ENCODE assay signal across 9 mouse cellular contexts in genomic region chr1:21014463-21014862, GRCm38 (mm10).
A peak's percentile ranks its signal among the peaks of the same experiment; 100 is the strongest.
DNase-seq lines count a peak whose midpoint lies in the region; ATAC-seq lines count a peak whose summit lies in the region.
"Had no signal": no experiment of that assay in that cellular context is flagged by ENCODE, and none has a peak within 500 bp of the region (broad histone marks: within the 10 kb centered on the region; RNA-seq: fewer than 3 reads in every experiment).

No protein-coding gene starts in this region.

- no peaks in the 10 kb centered on the region for H3K9me3 ChIP-seq in kidney, embryonic 16.5 days (ENCODE audit: low read length)
- no peaks in the 10 kb centered on the region for H3K9me3 ChIP-seq in forebrain, embryonic 12.5 days
- no peaks in the 10 kb centered on the region for H3K9me3 ChIP-seq in hindbrain, embryonic 14.5 days (ENCODE audit: control insufficient read depth, low read length)
- H3K9me3 ChIP-seq: liver, embryonic 13.5 days had no signal

- WGBS in kidney, embryonic 16.5 days = 58% methylated on average over 8 of the region's 8 CpGs
- 76% methylated on average over 8 of the region's 8 CpGs for whole genome bisulfite sequencing in forebrain, embryonic 12.5 days
- WGBS in hindbrain, embryonic 14.5 days = 67% methylated on average over 8 of the region's 8 CpGs

- no peaks in the 10 kb centered on the region; the same call in 1 of the 2 replicates for H3K4me1 ChIP-seq in kidney, embryonic 16.5 days (ENCODE audit: insufficient read depth, low read length)
- H3K4me1 ChIP-seq in forebrain, embryonic 12.5 days = no peaks in the 10 kb centered on the region
- H3K4me1 ChIP-seq in hindbrain, embryonic 14.5 days (replicated peaks; ENCODE audit: control insufficient read depth, insufficient read depth, low read length) = no peaks in the 10 kb centered on the region
- H3K4me1 ChIP-seq: liver, embryonic 13.5 days had no signal

- DNase-seq in 416B (ENCODE audit: low read depth) (peak; percentile 96), ZHBTc4 (ENCODE audit: low read depth, low spot score) (peak; percentile 25)
- peak; percentile 31 for DNase-seq in gonadal fat pad, adult 2 months (ENCODE audit: low read depth)
- no peak for DNase-seq in hindbrain, embryonic 14.5 days (ENCODE audit: low spot score)
- no peak for DNase-seq in cerebellum, adult 18-20 months
- DNase-seq: liver, embryonic 13.5 days had no signal

- H3K27ac ChIP-seq in kidney, embryonic 16.5 days (ENCODE audit: low read length) = no peak overlapping the region
- no peak overlapping the region for H3K27ac ChIP-seq in forebrain, embryonic 12.5 days
- H3K27ac ChIP-seq in hindbrain, embryonic 14.5 days = no peak overlapping the region
- H3K27ac ChIP-seq: liver, embryonic 13.5 days had no signal

- H3K9ac ChIP-seq in kidney, embryonic 16.5 days (replicated peaks; ENCODE audit: low read length) = no peak overlapping the region
- H3K9ac ChIP-seq in forebrain, embryonic 12.5 days = no peak overlapping the region
- H3K9ac ChIP-seq in hindbrain, embryonic 14.5 days = no peak overlapping the region
- H3K9ac ChIP-seq: liver, embryonic 13.5 days had no signal

- H3K36me3 ChIP-seq in kidney, embryonic 16.5 days (ENCODE audit: insufficient read depth, low read length) = peaks cover 21% of the 10 kb centered on the region
- H3K36me3 ChIP-seq in forebrain, embryonic 12.5 days (replicated peaks) = peaks cover 5% of the 10 kb centered on the region
- no peaks in the 10 kb centered on the region; the same call in 1 of the 2 replicates for H3K36me3 ChIP-seq in hindbrain, embryonic 14.5 days (replicated peaks; ENCODE audit: control insufficient read depth, insufficient read depth)

- H3K27me3 ChIP-seq in kidney, embryonic 16.5 days (ENCODE audit: insufficient read depth, low read length) = no peaks in the 10 kb centered on the region
- no peaks in the 10 kb centered on the region for H3K27me3 ChIP-seq in forebrain, embryonic 12.5 days
- H3K27me3 ChIP-seq in hindbrain, embryonic 14.5 days (ENCODE audit: control insufficient read depth, insufficient read depth, low read length) = no peaks in the 10 kb centered on the region
- H3K27me3 ChIP-seq: liver, embryonic 13.5 days had no signal

- no peak overlapping the region for H3K4me3 ChIP-seq in kidney, embryonic 16.5 days (ENCODE audit: low read length)
- no peak overlapping the region for H3K4me3 ChIP-seq in forebrain, embryonic 12.5 days (replicated peaks)
- H3K4me3 ChIP-seq in hindbrain, embryonic 14.5 days (replicated peaks; ENCODE audit: low read length) = no peak overlapping the region
- H3K4me3 ChIP-seq: liver, embryonic 13.5 days had no signal

- no peak overlapping the region for H3K4me2 ChIP-seq in kidney, embryonic 16.5 days (replicated peaks; ENCODE audit: low read depth, low read length)
- no peak overlapping the region for H3K4me2 ChIP-seq in forebrain, embryonic 12.5 days
- H3K4me2 ChIP-seq in hindbrain, embryonic 14.5 days (replicated peaks) = no peak overlapping the region
- H3K4me2 ChIP-seq: liver, embryonic 13.5 days had no signal

- ATAC-seq in kidney, embryonic 16.5 days (ENCODE audit: low FRiP score, low TSS enrichment) = peak; percentile 93
- peak; percentile 27; the same call in 1 of the 2 replicates for ATAC-seq in monocyte, adult 5-6 weeks (replicated peaks; ENCODE audit: insufficient number of reproducible peaks, low FRiP score, low TSS enrichment, poor library complexity, severe bottlenecking)
- ATAC-seq in forebrain, embryonic 12.5 days (ENCODE audit: low FRiP score) = no peak
- ATAC-seq in hindbrain, embryonic 14.5 days (ENCODE audit: low FRiP score) = no peak

Comparison
In these comparisons a context has a peak if more than half of its experiments do, and no peak if none do; other contexts are left out.
1. DNase-seq: peak in 416B (single experiment), ZHBTc4 (single experiment) and gonadal fat pad, adult 2 months (single experiment); none in hindbrain, embryonic 14.5 days (single experiment) and cerebellum, adult 18-20 months (0 of 2).
2. ATAC-seq: peak in kidney, embryonic 16.5 days (single experiment) and monocyte, adult 5-6 weeks (single experiment); none in forebrain, embryonic 12.5 days (single experiment) and hindbrain, embryonic 14.5 days (single experiment).